Mouse (Mus musculus) kidney, postnatal 0 days (tissue): Measurements from ENCODE around the gene Slc22a23. TPM values are rescaled to one million over a fixed set of nuclear protein-coding genes. Genes with fewer than 3 reads are reported as not detected.

Experiments
- ATAC-seq: fragments of 200-750 bp; cut with Nextera tagmentation; replicated peaks from 2 replicates; pipeline ENCODE4 v1.8.0; 2017; ENCODE audit warnings: low read depth, moderate number of reproducible peaks, moderate TSS enrichment, moderate library complexity; ENCODE audit not compliant: low FRiP score
- DNase-seq: peaks from one replicate; pipeline ENCODE4 v3.0.0-alpha.2; 2016; ENCODE audit warnings: low spot score
- H3K27ac ChIP-seq: fragments of 300-500 bp; sonication (generic); 2 replicates; pipeline ENCODE4 v1.5.1; 2014; ENCODE audit warnings: mild to moderate bottlenecking
- H3K27me3 ChIP-seq: fragments of 300-500 bp; sonication (generic); 2 replicates; pipeline ENCODE4 v1.6.1; 2014; ENCODE audit warnings: low read length, mixed read lengths; ENCODE audit not compliant: insufficient read depth
- H3K36me3 ChIP-seq: fragments of 300-500 bp; sonication (generic); 2 replicates; pipeline ENCODE4 v1.6.1; 2014; ENCODE audit warnings: low read length, mixed read lengths; ENCODE audit not compliant: insufficient read depth
- H3K4me1 ChIP-seq: fragments of 300-500 bp; sonication (generic); replicated peaks from 2 replicates; pipeline ENCODE4 v1.6.1; 2014; ENCODE audit warnings: antibody characterized with exemption, low read length, mixed read lengths; ENCODE audit not compliant: insufficient read depth
- H3K4me2 ChIP-seq: fragments of 300-500 bp; sonication (generic); 2 replicates; pipeline ENCODE4 v1.6.1; 2014; ENCODE audit warnings: mild to moderate bottlenecking, low read length, moderate library complexity, mixed read lengths
- H3K4me3 ChIP-seq: fragments of 300-500 bp; sonication (generic); replicated peaks from 2 replicates; pipeline ENCODE4 v1.5.1; 2014; ENCODE audit warnings: low read depth, low read length
- H3K9ac ChIP-seq: fragments of 300-500 bp; sonication (generic); 2 replicates; pipeline ENCODE4 v1.6.1; 2014; ENCODE audit warnings: low read depth, low read length
- H3K9me3 ChIP-seq: fragments of 300-500 bp; sonication (generic); replicated peaks from 2 replicates; pipeline ENCODE4 v1.6.1; 2016; ENCODE audit warnings: low read length, inconsistent platforms, mixed read lengths
- CTCF ChIP-seq: IDR thresholded peaks from 2 replicates; pipeline ENCODE4 v1.5.1; 2016; ENCODE audit warnings: antibody characterized with exemption, low read depth, mild to moderate bottlenecking, moderate library complexity
- WGBS: fragments of 180-500 bp; shearing (Covaris S2); extraction: QIAGEN DNeasy Blood & Tissue Kit; methylation state at CpG from one replicate; pipeline ENCODE4 v1.1.7; 2014; 5-methylcytosine and 5-hydroxymethylcytosine counted together
- polyA plus RNA-seq: library from polyadenylated mRNA; unstranded; fragments of >200 nt; fragmentation: Nextera tagmentation; extraction: Ambion mirVana; gene quantifications from 2 replicates; pipeline ENCODE4 v1.2.1, GENCODE M21; 2015

Slc22a23 gene
- polyA plus RNA-seq, 1 experiment from 2014 or later: 4.3 TPM

DNA sequence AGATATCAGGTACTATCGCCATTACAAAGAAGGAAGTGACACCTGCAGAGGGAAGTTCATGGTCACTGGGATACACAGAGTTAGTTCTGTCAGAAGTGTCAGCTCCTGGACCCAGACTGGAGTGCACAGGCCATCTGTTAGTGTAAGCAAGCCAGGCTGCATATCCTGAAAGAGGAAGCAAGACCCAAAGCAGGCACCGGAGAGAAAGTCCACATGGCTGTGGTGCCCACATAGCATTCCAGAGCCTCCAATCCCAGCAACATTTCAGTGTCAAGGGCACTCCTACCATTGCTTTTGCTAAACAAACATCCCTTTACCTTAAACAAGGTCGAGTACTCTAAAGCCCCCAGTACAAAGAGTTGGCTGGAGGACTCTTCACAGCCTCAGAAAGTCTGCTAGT is 89.7 kb downstream of the Slc22a23 start:
- Histone ChIP-seq H3K36me3 (no peaks in the 10 kb centered on the region), H3K27ac (no peak overlapping the region), H3K9me3 (no peaks in the 10 kb centered on the region), H3K4me1 (peaks cover 11% of the 10 kb centered on the region), H3K9ac (no peak overlapping the region), H3K4me2 (no peak overlapping the region), H3K4me3 (no peak overlapping the region), H3K27me3 (no peaks in the 10 kb centered on the region)
- 66% methylated on average over 3 of the region's 3 CpGs for WGBS
- ATAC-seq (no peak), DNase-seq (no peak)
- no peak for TF ChIP-seq CTCF

DNA sequence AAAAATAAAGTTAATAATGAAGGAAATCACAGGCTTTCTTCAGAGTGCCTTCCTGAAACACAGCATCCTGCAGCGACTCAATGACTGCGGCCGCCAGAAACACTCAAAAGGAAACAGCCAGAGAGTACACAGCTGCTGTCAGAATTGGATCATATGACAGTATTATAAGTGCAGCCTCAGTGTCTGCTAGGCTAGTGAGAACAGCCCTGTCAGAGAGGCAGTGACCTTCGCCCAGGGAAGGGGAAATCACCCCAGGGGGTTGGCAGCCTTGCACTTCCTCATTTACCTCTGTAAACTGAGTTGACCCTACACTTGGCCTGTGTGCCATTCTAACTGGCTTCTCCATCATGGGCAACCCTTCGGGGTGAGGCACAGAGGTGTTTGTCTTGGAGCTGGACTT is 90.3 kb downstream of the Slc22a23 start:
- peak; percentile 87 for ATAC-seq
- 43% methylated on average over 5 of the region's 5 CpGs for WGBS
- Histone ChIP-seq H3K4me1 (peaks cover 11% of the 10 kb centered on the region), H3K27me3 (no peaks in the 10 kb centered on the region), H3K27ac (no peak overlapping the region), H3K9me3 (no peaks in the 10 kb centered on the region), H3K9ac (no peak overlapping the region), H3K4me2 (no peak overlapping the region), H3K4me3 (no peak overlapping the region), H3K36me3 (no peaks in the 10 kb centered on the region)
- TF ChIP-seq CTCF: no peak
- DNase-seq: peak; percentile 61

DNA sequence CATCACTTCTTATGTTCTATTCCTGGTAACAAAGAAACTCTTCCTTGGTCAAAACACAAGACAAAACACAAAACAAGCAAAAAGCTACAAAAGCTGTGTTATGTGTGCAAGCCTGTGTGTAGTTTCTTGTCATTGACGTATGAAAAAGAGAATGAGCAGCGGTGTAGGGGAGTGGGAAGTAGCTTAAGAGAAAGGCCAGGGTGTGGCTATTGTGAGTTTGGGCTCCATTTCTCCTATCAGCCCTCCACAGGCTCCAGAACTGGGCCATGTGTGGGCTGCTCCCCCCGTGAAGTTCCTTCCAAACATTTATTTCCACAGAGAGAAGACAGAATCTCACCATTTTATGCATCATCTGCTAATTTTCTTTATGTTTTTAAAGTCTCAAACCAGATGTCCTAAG is 91.2 kb downstream of the Slc22a23 start:
- ATAC-seq (no peak), DNase-seq (no peak)
- H3K9me3 ChIP-seq: no peaks in the 10 kb centered on the region
- no peak for TF ChIP-seq CTCF
- peaks cover 11% of the 10 kb centered on the region for H3K4me1 ChIP-seq
- H3K27me3 ChIP-seq: no peaks in the 10 kb centered on the region
- no peak overlapping the region for H3K4me2 ChIP-seq
- H3K4me3 ChIP-seq: no peak overlapping the region
- WGBS: 92% methylated on average over 3 of the region's 3 CpGs
- no peak overlapping the region for H3K27ac ChIP-seq
- H3K9ac ChIP-seq: no peak overlapping the region
- H3K36me3 ChIP-seq: no peaks in the 10 kb centered on the region

DNA sequence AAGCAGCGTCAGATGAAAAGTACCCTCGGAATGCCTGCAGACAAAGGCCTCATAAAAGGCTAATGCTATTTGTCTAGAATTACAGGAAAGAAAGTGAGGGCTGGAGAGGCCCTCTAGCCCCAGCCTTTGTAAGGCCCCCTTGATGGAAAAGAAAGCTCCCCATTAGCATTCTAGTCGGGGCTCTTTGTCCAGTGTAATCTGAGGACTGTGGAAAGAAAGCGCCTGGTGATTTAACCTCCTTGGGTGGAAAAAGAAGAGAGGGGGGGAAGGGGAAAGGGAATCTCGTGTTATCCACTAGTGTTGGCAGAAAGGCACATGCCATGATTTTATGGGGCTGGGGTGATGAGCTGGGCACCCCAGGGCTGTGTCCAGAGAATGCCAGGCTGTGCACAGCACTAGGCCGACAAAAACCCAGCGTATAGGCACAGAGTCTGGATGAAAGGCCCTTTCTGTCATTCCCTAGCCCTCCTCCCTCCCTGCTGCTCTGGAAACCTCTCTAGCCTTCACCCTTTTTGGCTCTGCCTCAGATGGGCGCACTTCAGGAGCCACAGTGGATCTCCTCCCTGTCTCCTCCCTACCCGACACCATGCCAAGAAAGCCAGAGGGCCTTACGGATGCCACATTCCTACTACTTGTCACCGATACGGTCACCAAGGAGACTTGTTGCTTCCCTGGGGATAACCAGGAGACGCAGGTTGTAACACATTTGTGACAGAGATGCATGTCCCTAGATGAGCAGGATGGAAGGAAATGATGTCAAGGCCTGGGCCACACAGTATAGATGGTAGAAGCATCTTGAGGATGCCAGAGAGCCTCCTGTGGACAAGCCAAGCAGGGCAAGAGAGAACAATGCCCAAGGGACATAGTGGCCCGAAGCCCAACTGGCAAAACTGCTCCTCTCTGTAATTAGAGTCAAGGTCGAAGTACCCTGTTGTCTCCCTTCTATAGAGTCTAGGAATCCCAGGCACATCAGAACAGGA is 95.8 kb downstream of the Slc22a23 start:
- Histone ChIP-seq H3K36me3 (no peaks in the 10 kb centered on the region), H3K27ac (no peak overlapping the region), H3K4me3 (no peak overlapping the region), H3K9me3 (no peaks in the 10 kb centered on the region), H3K27me3 (no peaks in the 10 kb centered on the region), H3K9ac (no peak overlapping the region), H3K4me2 (no peak overlapping the region), H3K4me1 (peaks cover 6% of the 10 kb centered on the region; the same call in 1 of the 2 replicates)
- no peak; the same call in 1 of the 2 replicates for ATAC-seq
- WGBS: 50% methylated on average over 15 of the region's 15 CpGs
- no peak for TF ChIP-seq CTCF
- peak; percentile 61 for DNase-seq

DNA sequence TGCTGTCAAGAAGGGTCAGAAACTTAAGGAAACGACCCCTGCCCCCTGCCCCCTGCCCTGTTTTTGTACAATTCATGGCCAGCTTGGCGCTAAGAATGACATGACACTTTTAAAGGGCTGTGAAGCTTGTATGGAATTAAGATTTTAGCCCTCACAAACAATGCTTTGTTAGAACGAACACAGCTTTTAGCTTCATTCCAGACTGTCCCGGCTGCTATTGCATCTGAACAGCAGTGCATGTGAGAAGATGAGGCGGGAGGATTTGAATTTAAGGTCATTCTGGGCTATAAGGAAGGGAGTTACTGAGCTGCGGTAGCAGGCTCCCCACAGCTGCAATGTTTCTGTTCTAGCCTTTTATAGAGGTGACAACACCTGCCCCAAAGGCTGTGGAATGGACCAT is 96.9 kb downstream of the Slc22a23 start:
- no peak overlapping the region for H3K4me3 ChIP-seq
- H3K9me3 ChIP-seq: no peaks in the 10 kb centered on the region
- peaks cover 6% of the 10 kb centered on the region; the same call in 1 of the 2 replicates for H3K4me1 ChIP-seq
- no peak for DNase-seq
- H3K36me3 ChIP-seq: no peaks in the 10 kb centered on the region
- 25% methylated on average over 6 of the region's 6 CpGs for WGBS
- no peak overlapping the region for H3K4me2 ChIP-seq
- no peak overlapping the region for H3K9ac ChIP-seq
- H3K27ac ChIP-seq: no peak overlapping the region
- no peak for ATAC-seq
- no peak for TF ChIP-seq CTCF
- H3K27me3 ChIP-seq: no peaks in the 10 kb centered on the region

DNA sequence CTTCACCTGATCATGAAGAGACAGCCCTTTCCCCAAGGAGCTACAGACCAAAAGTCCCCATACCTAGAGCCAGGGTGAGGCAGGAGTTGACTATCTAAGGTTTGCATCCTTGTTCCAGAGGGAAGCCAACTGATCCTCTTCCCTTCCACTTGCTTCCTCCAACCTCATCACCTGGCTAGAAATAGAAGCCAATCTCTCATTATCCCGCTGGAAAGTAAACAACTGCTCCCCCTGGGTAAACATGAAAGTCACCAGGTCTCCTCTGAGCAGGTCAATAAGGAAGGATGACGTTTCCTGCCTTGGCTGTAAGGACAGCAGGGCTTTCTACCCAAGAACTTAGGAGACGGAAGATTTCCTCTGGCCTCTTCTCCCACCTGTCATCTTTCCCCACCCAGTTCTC is 98.2 kb downstream of the Slc22a23 start:
- Histone ChIP-seq H3K27ac (no peak overlapping the region), H3K27me3 (no peaks in the 10 kb centered on the region), H3K9ac (no peak overlapping the region), H3K4me1 (peaks cover 6% of the 10 kb centered on the region; the same call in 1 of the 2 replicates), H3K4me2 (no peak overlapping the region), H3K9me3 (no peaks in the 10 kb centered on the region), H3K36me3 (no peaks in the 10 kb centered on the region), H3K4me3 (no peak overlapping the region)
- DNase-seq (no peak), ATAC-seq (no peak)
- no peak for TF ChIP-seq CTCF
- WGBS: 53% methylated on average over 3 of the region's 3 CpGs
